Mouse (Mus musculus) megakaryocyte-erythroid progenitor cell, adult 5 weeks (primary cell): ENCODE data around the gene Lrrc49. TPM values are rescaled to one million over a fixed set of nuclear protein-coding genes. Genes with fewer than 3 reads are reported as not detected.

Experiments
- polyA plus RNA-seq: library from polyadenylated mRNA; stranded (reverse); fragments of >175 nt; gene quantifications from 2 replicates; pipeline ENCODE4 v1.2.3, GENCODE M21; 2012

Lrrc49 gene
- 0.65 and 0.89 TPM in 2 replicates for polyA plus RNA-seq

DNA sequence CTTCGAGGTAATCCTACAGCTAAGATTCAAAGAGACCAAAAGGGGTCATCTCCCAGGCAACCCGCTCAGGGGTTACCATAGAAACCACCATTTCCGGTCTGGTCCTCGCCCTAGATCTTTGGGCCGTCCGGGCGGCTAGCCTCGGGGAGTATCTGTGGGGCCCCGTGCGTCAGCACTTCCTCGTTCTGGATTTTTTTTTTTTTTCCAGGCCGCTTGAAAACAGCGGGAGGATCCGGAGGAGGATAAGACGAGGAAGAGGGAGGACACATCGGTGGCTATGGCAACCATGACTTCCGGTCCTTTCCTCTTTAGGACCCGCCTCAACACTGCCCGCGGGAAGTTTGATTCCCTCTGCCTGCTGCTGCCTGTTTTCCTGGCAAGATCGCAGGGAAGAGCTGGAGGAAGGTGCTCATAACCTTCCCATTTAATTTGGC, at the start of gene Lrrc49:
Lrrc49 (minus strand) TSS at position 268 of the 434 bp plus-strand sequence.

GRCm38 (mm10) chr9:60712771-60713541, 25.0 kb upstream of the Lrrc49 start, which contains the start of gene Larp6:
Gene Larp6, plus strand, starts transcription at chr9:60712989.

DNA sequence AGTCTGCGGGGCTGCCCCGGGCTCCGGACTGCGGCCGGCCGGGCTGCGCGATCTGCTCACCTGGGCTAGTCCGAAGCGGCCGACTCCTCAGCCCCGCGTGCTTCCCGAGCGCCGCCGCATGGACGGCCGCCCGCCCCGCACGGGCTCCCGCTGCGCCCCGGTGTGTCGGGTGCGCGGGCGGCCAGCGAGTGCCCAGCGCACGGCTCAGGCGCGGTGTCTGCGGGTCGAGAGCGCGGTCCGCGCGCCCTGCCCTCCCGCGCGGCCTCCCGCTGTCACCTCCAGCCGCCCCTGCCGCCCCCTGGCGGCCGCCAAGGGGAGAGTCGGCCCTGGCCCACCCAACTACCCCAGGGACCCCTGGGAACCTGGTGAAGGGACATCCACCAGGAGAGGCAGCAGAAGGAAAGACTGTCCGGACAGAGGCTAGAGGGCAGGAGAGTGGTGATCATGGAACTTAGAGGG, 166.1 kb downstream of the Lrrc49 start, which contains the start of gene Thsd4:
Thsd4 (minus strand) TSS at position 241 of the 459 bp plus-strand sequence.

Other genes with a start within 250 kb of the Lrrc49 start
- 0.53 and 1.2 TPM in 2 replicates for gene Thsd4, start 166.1 kb downstream of the Lrrc49 start, polyA plus RNA-seq
- not detected in 2 replicates for gene Larp6, start 24.8 kb upstream of the Lrrc49 start, polyA plus RNA-seq
- 1.3 and 1.7 TPM in 2 replicates for gene Uaca, start 106.4 kb upstream of the Lrrc49 start, polyA plus RNA-seq